Mouse (Mus musculus): ENCODE measurements around the gene Nufip1. TPM values are rescaled to one million over a fixed set of nuclear protein-coding genes. Genes with fewer than 3 reads are reported as not detected.

The Nufip1 gene
- total and polyA plus RNA-seq, 3 experiments = 20.6 to 36.5 (median 21.6) TPM

DNA sequence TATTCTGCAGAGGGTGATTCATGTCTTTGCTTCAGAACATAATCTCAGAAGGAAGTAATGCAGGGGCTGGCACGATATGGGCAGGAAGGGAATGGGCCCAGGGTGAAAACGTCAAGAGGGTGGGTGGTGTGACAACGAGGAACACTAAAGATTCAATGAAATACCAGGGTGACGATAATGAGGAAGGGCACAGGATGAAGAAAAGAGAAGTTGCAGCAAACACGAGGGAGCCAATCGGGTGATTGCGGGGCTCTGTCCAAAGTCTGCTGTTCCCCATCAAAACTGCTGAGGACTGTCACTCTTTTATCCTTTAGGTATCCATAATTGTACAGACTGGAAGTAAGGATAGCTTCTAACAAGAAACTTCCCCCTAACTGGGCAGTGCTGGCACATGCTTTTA lies 13.4 kb upstream of the Nufip1 start:
- no peaks in the 10 kb centered on the region for H3K4me1 ChIP-seq (ENCODE audit: control insufficient read depth in 1 of 2, insufficient read depth in 2 of 2, low read length in 2 of 2)
- H3K36me3 ChIP-seq (ENCODE audit: control insufficient read depth in 1 of 2, insufficient read depth in 2 of 2, low read length in 2 of 2) = peaks cover 0 to 23% of the 10 kb centered on the region in 2 experiments; a peak in 3 of 4 replicates
- no peak overlapping the region for H3K4me3 ChIP-seq (ENCODE audit: control insufficient read depth in 1 of 2, insufficient read depth in 1 of 2, low read depth in 2 of 2, low read length in 2 of 2)
- DNase-seq (ENCODE audit: low read depth, low spot score) = no peak
- H3K79me2 ChIP-seq (ENCODE audit: control insufficient read depth, insufficient read depth, low read length, poor library complexity) = no peaks in the 10 kb centered on the region
- H3K9me3 ChIP-seq (replicated peaks; ENCODE audit: insufficient read depth, low read length) = no peaks in the 10 kb centered on the region
- no peak for TF ChIP-seq MAX (IDR thresholded peaks at IDR 0.05; ENCODE audit: low read length)
- TF ChIP-seq EP300 (IDR thresholded peaks at IDR 0.05; ENCODE audit: low read depth in 1 of 2, low read length in 2 of 2) = no peak
- no peak for TF ChIP-seq TCF12 (IDR thresholded peaks at IDR 0.05; ENCODE audit: low read depth, low read length)
- no peak for TF ChIP-seq CHD1 (IDR thresholded peaks at IDR 0.05; ENCODE audit: low read depth, low read length)
- no peak for TF ChIP-seq GABPA (IDR thresholded peaks at IDR 0.05; ENCODE audit: low read depth, low read length)
- no peak for TF ChIP-seq POLR2A (IDR thresholded peaks at IDR 0.05; ENCODE audit: control insufficient read depth in 1 of 2, insufficient read depth in 1 of 2, low read depth in 1 of 2, low read length in 2 of 2, poor library complexity in 1 of 2)
- TF ChIP-seq NRF1 (IDR thresholded peaks at IDR 0.05; ENCODE audit: insufficient read depth, low read depth, low read length, poor library complexity, severe bottlenecking) = no peak
- no peak for TF ChIP-seq SMC3 (IDR thresholded peaks at IDR 0.05; ENCODE audit: low read depth, low read length)
- TF ChIP-seq POLR2AphosphoS2 (IDR thresholded peaks at IDR 0.05; ENCODE audit: low read length) = no peak
- no peak for TF ChIP-seq USF1 (IDR thresholded peaks at IDR 0.05; ENCODE audit: low read depth, low read length)
- no peak for TF ChIP-seq ZMIZ1 (IDR thresholded peaks at IDR 0.05; ENCODE audit: low read depth, low read length)
- no peak for TF ChIP-seq UBTF (IDR thresholded peaks at IDR 0.05; ENCODE audit: borderline replicate concordance, insufficient read depth, low read depth, low read length)
- no peak for TF ChIP-seq USF2 (IDR thresholded peaks at IDR 0.05; ENCODE audit: borderline replicate concordance in 1 of 2, insufficient read depth in 1 of 2, low read depth in 1 of 2, low read length in 2 of 2)
- no peak for TF ChIP-seq CTCF (IDR thresholded peaks at IDR 0.05 in 2 of 3, conservative IDR thresholded peaks at IDR 0.05 in 1 of 3; ENCODE audit: control insufficient read depth in 1 of 3, insufficient read depth in 1 of 3, low read depth in 2 of 3, low read length in 3 of 3, poor library complexity in 1 of 3, severe bottlenecking in 1 of 3)
- no peak for TF ChIP-seq TAL1 (IDR thresholded peaks at IDR 0.05; ENCODE audit: low read length)
- TF ChIP-seq ETS1 (IDR thresholded peaks at IDR 0.05; ENCODE audit: low read depth, low read length) = no peak
- TF ChIP-seq TBP (IDR thresholded peaks at IDR 0.05; ENCODE audit: low read depth, low read length) = no peak
- TF ChIP-seq BHLHE40 (IDR thresholded peaks at IDR 0.05; ENCODE audit: borderline replicate concordance, low read depth, low read length) = no peak
- TF ChIP-seq RCOR1 (IDR thresholded peaks at IDR 0.05; ENCODE audit: low read depth, low read length) = no peak
- TF ChIP-seq POLR2AphosphoS5 (IDR thresholded peaks at IDR 0.05; ENCODE audit: borderline replicate concordance, low read depth, low read length) = no peak
- H3K9ac ChIP-seq (ENCODE audit: control insufficient read depth, low read depth, low read length, poor library complexity, severe bottlenecking) = no peak overlapping the region
- H3K27me3 ChIP-seq (ENCODE audit: control insufficient read depth in 1 of 2, insufficient read depth in 2 of 2, low read length in 2 of 2) = no peaks in the 10 kb centered on the region
- no peak overlapping the region for H3K27ac ChIP-seq (ENCODE audit: control insufficient read depth, low read depth, low read length)

DNA sequence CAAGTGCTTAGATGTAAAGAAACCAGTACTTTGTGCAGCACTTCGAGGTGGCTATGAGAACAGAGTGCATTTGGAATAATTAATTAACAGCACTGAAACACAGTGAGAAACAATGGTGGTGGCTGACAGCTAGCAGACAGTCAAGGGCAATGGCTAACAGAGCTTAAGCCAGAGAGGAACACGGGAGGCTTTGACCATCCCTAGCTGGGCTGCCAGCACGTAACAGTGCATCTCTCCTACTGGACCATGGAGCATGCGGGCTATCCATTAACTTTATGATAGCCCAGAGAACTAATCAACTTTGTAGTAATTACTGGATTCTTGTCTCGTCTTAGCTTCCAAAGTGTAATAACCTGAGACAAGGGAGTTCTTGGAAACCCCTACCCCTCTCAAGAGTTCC lies 12.9 kb upstream of the Nufip1 start:
- H3K79me2 ChIP-seq (ENCODE audit: control insufficient read depth, insufficient read depth, low read length, poor library complexity) = no peaks in the 10 kb centered on the region
- no peak overlapping the region for H3K4me3 ChIP-seq (ENCODE audit: control insufficient read depth in 1 of 2, insufficient read depth in 1 of 2, low read depth in 2 of 2, low read length in 2 of 2)
- H3K36me3 ChIP-seq (ENCODE audit: control insufficient read depth in 1 of 2, insufficient read depth in 2 of 2, low read length in 2 of 2) = peaks cover 0 to 23% of the 10 kb centered on the region in 2 experiments; a peak in 3 of 4 replicates

More for the DNA sequence above, 12.9 kb upstream of the Nufip1 start:
- no peak for TF ChIP-seq ZMIZ1 (IDR thresholded peaks at IDR 0.05; ENCODE audit: low read depth, low read length)
- TF ChIP-seq TAL1 (IDR thresholded peaks at IDR 0.05; ENCODE audit: low read length) = no peak
- no peak for TF ChIP-seq NRF1 (IDR thresholded peaks at IDR 0.05; ENCODE audit: insufficient read depth, low read depth, low read length, poor library complexity, severe bottlenecking)
- no peak for TF ChIP-seq MEF2A (IDR thresholded peaks at IDR 0.05; ENCODE audit: extremely low read depth, insufficient replicate concordance, low read depth, low read length, poor library complexity, severe bottlenecking)
- TF ChIP-seq UBTF (IDR thresholded peaks at IDR 0.05; ENCODE audit: borderline replicate concordance, insufficient read depth, low read depth, low read length) = no peak
- no peak for TF ChIP-seq POLR2AphosphoS5 (IDR thresholded peaks at IDR 0.05; ENCODE audit: borderline replicate concordance, low read depth, low read length)
- no peak for TF ChIP-seq POLR2AphosphoS2 (IDR thresholded peaks at IDR 0.05; ENCODE audit: low read length)
- Histone ChIP-seq H3K9ac (ENCODE audit: control insufficient read depth, low read depth, low read length, poor library complexity, severe bottlenecking) (no peak overlapping the region), H3K27me3 (ENCODE audit: control insufficient read depth in 1 of 2, insufficient read depth in 2 of 2, low read length in 2 of 2) (no peaks in the 10 kb centered on the region), H3K9me3 (replicated peaks; ENCODE audit: insufficient read depth, low read length) (no peaks in the 10 kb centered on the region), H3K27ac (ENCODE audit: control insufficient read depth, low read depth, low read length) (no peak overlapping the region), H3K4me1 (ENCODE audit: control insufficient read depth in 1 of 2, insufficient read depth in 2 of 2, low read length in 2 of 2) (no peaks in the 10 kb centered on the region)
- no peak for DNase-seq (ENCODE audit: low read depth, low spot score)

All from MEL (cell line).